Mouse (Mus musculus) thymus, postnatal 0 days (tissue): ENCODE data around the gene Gas1. TPM values are rescaled to one million over a fixed set of nuclear protein-coding genes. Genes with fewer than 3 reads are reported as not detected.

ENCODE experiments used
- DNase-seq: peaks from one replicate; pipeline ENCODE4 v3.0.0-alpha.2; 2015; ENCODE audit warnings: low spot score
- polyA plus RNA-seq: library from polyadenylated mRNA; unstranded; fragments of >200 nt; fragmentation: Nextera tagmentation; extraction: Ambion mirVana; gene quantifications from 2 replicates; pipeline ENCODE4 v1.2.1, GENCODE M21; 2015

The Gas1 gene
- polyA plus RNA-seq, 1 experiment from 2014 or later = 12.7 TPM

DNA sequence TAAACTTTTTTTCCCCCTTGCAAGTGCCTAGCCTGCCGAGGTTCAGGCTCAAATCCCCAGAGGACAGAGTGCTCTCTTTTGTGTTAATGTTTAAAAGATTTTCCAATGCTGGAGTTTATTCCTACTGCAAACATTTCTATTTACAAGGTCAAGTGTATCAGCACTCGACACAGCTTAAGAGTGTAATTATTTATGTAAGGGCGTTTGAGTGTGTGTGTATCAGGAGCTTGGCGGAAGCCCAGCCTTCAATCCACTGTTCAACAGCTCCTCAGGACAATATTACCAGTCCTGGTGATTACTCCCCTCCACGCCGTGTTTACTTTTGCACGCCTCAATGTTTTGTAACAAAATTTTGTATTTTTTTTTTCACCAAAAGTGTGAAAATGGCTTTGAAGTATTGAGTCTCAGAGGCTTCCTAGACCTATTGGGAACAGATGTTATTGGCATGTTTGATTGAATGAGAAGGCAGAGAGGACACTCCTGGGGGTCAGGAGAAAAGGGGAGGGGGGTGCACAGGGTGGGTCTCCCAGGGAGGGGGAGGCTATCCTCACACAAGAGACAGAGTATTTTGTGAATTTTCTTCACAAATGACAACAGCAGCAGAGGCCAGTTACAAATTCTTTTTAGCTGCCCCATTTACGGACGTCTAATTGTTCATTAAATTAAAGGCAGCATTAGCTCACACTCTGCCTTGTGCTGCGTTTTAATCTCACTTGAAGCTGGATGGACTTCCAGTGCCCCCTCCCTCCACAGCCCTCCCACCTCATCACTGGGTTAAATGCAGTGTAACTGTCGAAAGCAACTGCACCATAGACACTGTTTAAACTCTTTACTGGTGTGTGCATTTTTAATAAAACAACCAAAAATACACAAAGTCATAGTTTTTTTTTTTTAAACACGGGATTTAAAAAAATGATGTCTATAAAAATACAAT is 3.3 kb downstream of the Gas1 start:
- no peak for DNase-seq

DNA sequence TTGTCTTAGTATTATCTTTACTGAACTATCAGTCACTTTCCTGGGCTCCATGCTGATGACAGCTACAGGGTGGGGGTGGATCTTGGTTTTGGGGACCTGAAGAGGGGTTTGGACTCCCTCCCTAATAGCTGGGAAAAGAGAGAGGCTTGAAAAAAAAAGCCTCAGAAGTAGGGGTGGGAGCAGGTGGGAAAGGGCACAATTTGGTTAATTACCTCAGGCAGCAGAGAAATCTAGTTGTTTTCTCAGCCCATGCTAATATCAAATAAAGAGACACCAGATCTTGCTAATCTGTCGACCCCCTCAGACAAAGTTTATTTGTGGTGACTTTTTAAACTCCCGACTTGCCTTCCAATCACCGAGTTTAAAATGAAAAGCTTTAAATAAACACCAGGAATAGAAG is 4.0 kb downstream of the Gas1 start:
- DNase-seq = no peak

DNA sequence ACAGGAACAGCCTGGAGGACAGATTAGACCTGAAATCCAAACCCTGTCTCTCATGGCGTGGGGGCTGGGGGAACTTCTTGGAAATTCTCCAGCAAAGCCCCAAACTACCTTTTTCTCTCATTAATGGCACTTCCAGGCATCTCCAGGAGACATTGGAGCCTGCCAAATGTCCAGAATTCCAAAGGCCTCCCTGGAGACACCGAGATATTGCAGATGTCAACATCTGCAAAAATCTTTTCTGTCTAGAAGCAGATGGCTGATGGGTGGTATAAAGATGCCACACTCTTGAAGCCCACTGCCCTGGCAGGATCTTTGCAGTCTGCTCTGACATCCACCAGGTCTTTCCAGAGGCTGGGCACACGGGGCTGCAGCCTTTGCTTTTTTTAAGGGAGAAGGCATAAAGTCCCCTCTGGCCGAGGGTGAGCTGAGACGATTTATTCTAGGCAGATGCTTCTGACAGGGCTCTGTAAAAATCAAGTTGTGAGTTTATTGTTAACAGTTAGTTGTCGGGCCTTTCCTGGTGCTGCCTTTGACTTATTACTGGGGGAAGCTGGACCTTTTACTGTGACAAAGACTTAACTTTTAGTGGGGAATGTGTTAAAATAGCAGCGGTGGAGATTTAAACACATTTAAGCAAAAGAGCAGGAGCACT is 4.7 kb downstream of the Gas1 start:
- DNase-seq = no peak

DNA sequence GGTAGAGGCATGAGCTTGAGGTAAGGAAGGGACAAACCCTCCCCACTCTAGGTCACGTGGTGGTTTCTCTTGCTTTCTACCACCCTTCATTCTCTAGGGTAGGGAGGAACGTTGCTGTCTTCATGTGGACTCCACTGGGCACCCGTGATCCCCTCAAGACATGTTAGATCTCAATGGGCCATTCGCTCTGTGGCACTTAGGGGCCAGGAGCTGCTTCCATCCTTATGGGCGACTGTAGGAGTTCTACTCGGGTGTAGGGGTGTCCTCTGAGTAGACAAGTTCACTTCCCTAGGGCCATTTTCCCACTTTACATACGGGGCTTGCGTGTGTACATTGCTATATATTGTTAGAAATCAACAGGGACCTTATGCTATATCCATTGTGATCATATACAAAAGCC is 5.4 kb downstream of the Gas1 start:
- DNase-seq = no peak

DNA sequence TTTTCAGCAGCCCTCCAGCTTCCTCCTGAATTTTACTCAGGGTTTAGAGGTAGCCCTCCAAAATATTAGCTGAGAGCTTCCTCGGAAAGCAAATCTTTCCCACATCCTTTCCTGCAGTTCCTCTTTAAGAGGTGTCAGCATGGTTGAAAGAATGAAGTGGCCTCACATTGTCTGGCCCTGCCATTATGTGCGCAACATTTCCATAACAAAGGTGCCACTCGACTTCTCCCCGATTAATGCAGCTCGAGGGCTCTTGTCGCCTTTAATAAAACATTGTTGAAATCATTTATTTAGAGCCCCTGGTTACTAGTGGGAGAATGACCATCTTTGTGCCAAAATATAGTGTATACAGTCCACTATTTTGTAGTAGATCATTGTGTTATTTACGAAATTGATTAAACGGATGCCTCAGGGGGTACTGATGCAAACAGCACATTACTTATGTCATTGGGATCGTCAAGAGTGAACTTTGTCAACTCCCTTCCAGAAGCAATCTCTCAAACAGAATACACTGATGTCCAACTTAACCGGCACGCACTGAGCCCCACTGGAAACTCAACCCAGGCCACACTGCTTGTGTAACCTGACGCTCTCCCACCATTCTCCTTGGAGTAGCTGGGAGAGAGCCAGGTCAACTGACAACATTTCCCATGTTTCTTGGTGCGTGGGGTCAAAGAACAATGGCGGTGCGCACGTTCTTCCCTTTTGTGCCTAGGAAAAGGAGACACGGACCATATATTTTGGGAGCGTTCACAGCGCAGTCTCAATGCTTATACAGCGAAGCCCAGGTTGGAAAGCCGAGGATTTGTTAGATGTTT is 6.1 kb downstream of the Gas1 start:
- no peak for DNase-seq

DNA sequence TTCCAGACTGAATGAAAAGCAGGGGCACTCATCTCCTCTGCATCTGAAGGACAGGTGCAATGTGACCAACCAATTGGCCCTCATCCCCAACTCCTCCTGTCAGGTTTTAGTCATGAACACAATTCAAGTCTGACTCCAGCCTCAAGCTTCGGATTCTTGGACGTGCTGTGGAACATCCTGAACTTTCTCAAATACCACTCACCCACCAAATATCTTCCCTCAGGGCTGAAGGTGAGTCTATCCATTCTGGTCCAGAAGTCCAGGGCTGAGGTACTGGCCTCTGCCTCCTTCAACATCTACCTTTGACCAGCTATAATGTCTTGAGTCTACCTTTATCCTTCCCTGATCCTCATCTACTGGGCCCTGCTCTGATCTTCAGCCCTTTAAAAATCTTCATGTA is 8.1 kb downstream of the Gas1 start:
- no peak for DNase-seq

DNA sequence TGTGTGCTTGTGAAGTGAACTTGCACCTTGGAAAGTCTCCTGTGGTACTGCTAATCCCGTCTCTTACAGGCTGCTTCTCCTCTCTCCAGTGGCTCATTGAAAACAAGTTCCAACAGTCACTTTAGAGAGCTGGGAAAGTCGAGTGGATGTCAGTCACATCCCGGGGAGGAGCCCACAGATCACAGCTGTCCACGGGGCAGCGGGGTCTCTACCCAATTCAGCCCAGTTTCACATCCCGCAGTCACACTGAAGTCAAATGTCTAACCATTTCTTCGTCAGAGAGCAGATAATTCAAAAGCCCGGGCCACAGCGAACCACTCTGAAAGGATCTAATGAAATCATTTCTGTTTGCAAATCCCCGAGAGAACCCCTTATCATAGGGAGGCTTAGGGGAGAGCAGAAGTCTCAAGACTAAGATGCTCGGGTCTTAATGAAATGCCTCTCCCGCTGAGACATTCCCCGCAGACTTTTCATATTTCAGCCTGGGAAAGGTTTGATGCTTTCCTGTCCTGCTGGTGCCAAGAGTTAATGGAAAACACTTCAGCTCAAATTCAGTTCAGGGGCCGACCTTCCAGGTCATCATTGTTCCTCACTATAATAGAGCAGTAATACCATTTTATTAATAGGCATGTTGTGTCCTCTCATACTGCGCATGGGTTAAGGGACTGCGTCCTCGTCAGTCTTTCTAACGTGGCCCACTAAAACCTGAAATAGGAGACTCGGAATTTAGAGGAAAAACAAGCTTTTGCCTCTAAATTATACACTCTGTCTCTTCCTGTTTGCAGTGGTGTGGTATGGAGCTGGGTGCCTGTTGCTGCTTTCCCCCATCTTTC is 20.7 kb downstream of the Gas1 start:
- no peak for DNase-seq

DNA sequence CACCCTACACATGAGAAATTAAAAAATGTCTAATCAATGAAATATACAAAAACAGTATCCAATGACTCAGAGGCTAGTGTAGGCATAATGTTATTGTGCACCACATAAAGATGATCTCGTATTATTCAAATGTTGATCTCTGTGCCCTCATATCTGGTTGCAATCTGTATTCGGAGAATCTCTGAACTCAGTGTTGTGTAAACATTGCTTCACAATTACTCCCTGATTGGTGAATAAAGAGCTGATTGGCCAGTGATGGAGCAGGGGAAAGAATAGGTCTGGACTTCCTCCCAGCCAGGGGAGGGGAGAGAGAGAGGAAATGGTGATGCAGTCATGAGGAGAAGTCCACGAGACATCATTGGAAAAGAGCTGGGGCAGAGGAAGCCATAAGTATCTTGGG is 23.0 kb downstream of the Gas1 start:
- DNase-seq = no peak

DNA sequence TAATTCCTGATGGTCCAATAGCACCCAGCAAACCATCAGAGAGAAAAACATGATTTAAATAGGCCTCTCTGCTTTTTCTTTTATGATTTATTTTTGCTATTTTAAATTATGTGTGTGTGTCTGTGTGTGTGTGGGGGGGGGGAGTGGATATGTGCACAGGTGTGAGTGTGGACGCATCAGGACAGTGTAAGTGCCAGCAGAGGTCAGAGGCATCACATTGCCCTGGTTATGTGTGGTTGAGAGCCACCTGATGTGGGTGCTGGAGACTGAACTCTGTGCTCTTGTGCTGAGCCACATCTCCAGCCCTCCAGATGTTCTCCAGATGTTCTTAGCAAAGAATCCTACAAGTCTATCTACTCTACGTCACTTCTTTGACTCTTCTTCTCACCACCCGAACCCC is 28.9 kb downstream of the Gas1 start:
- no peak for DNase-seq

DNA sequence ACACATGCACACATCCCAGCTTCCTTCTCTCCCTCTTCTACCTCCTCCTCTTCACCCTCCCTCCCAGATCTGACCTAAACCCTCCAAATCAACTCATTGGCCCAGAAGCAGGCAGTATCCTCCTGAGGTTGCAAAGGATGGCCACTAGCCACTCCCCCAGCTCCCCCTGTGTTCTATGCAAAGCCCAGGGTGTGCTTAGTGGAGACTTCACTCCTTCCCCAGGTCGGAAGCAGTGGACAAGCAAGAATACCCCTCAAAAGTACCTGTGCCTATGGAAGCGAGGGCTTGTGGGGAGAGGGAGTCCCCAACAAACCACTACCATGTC is 29.3 kb downstream of the Gas1 start:
- DNase-seq = no peak

DNA sequence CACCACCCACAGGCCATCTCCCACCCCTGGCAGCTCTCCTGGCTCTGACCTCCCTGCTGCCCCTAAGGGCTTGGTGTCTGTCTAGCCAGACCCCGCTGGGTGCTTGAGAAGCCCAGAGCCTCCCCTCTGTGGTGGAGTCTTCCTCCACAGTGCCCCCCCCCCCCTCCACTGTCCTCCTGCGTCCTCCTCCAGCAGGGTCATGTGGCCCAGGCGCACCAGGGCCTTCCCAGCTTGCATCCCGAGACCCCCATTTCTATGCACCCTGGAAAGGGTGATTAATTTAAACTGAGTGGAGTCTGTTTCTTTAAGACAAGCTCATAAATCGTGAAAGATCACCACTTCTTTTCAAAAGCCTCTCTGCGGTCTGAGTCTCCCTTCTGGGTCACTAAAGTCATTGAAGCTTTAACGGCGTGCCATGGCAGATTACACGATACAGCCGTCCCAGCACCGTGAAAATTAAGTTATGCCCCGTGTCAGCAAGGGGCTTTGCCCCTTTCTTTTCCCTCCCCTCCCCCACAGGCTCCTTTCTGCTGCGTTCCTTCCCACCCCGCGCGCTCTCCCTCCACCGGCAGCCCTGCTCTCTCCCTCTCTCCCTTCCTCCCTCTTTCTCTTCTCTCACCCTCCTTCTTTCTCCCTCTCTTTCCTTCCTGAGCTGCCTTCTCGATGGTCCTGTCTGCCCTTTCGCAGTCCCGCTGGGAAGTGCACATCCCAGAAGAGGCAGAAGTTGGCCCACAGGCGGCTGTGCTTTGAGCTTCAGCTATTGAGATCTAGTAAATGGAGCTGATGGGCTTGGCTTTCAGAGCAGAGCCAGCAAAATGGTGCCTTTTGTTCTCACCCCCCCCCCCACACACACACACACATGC is 29.9 kb downstream of the Gas1 start:
- no peak for DNase-seq

DNA sequence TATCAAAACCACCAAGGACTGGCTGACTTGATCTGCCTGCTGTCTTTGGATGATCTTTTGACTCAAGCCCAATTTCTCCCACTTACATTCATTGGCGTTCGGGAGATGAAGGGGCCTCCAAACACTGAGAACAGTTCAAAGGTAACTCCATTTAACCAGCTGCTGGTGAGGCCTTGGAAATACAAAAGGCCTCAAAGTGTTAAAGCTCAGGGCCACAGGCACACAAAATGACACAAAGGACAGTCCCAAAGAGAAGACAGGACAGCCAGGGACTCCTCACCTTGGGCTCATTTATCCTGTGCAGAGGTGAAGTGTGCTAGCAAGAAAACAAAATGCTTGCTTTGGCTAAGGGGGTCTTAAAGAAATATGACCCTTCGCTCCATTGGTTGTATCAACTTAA is 30.9 kb downstream of the Gas1 start:
- DNase-seq = no peak

DNA sequence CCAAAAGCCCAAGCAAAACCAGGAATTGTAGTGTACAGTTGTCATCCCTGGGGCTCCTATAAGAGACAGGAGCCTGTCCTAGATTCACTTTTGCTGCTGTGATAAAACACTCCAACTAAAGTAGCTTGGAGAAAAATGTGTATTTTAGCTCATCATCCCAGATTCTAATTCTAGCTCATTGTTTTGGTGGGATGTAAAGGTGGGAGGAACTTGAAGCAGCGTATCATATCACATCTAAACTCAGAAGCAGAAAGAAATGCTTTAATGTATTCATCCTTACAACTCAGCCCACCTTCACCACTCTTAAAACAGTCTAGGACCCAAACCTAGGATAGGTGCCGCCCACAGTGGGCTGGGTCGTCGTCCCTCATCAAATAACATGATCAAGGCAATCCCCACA is 40.2 kb downstream of the Gas1 start:
- DNase-seq = no peak

DNA sequence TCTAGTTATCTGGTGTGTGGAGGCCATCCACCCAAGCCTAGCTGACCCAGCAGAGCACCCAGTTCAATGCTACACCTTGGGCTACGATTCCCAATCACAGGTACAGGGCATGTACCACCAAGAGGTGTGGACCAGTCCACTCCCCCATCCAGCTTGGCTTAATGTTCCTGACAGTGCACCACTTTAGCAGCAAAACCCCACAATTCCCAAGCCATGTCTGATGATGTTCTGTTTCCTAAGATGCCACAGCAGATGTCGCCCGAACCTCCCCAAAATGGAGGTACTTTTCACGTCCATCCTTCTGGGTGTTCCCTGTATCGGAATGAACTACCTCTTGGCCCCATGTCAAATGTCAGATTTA is 42.7 kb downstream of the Gas1 start:
- no peak for DNase-seq

DNA sequence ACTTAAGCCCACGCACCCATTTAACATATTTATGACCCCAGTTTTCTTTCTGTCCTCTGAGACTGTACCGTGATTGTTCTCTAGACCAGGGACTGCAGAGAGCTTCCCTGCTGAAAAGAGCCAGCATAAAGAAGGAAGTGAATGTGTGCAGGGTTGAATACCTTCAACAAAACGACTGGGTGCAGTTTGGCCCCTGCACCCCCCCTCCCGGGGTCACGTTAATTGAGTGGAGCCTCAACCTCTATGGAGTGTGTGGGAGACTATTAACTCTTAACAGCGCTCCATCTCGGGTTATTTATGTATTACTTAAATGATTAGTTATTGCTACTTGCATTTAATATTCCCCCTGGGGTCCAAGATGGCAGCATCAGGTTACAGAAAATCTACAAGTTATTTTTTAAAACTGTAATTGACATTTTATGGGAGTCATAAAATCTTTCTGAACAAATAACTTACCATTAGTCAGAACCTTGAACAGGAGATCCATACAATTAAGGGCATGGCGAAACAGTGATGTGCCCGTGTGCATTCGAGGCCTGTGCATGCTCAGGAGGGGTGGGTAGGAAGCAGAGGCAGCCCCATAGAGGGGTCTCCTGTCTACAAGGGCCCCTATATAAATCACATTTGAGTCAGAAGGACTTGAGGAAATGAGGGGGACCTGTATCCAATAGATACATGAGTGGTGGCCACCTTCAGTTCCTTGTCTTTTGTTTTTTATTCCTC is 43.3 kb downstream of the Gas1 start:
- no peak for DNase-seq

DNA sequence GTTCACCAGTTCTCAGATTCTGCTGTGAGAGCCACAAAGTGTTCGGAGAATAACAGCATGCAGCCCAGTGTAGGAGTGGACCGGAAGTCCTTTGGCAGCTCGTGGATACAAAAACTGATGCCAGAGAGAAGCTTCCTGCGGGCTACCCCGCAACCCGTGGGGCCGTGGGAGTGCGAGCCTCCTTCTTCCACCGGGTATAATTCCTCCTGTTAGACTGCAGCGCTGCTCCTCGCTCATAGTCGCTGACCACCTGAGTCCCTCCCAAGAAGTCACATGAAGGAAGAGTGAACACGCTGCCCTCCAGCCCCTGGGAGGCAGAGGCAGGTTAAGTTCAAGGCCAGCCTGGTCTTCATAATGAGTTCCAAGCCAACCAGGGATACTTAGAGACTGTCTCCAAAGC is 45.4 kb downstream of the Gas1 start:
- DNase-seq = no peak

DNA sequence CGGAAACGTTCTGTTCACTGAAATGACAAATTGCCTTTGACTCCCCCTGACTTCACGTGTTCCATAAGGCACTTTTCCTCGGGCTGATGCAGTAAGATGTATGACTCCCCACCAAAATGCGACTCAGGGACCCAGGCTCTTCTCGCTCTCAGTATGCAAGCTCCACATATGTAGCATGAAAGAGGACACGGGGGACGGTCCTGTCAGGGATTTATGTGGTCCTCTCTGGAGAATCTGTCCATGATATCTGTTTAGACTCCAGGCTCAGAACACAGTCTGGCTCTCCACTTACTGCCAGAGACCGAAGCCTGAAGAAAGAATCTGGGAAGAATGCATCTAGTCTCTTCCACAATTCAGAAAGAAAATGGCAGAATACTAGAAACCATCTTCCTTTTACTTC is 47.6 kb downstream of the Gas1 start:
- no peak for DNase-seq

DNA sequence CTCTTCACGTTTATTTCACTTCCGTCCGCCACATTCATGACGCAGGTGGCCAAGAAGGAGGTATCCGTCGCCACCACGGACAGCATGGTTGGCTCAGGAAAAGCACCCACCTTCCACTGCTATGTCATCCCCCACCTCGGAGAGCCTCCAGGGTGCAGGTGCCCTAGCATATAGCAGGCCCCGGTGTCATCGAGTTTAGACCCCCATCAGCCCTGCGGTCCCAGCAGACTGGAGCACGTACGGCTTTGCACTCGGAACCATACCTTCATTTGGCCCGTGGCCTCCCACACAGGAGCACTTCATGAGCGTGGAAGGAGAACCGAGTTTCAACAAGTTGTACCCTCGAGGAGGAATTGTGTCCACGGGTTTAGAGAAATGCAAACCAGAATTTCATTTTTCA is 50.8 kb downstream of the Gas1 start:
- DNase-seq = no peak

DNA sequence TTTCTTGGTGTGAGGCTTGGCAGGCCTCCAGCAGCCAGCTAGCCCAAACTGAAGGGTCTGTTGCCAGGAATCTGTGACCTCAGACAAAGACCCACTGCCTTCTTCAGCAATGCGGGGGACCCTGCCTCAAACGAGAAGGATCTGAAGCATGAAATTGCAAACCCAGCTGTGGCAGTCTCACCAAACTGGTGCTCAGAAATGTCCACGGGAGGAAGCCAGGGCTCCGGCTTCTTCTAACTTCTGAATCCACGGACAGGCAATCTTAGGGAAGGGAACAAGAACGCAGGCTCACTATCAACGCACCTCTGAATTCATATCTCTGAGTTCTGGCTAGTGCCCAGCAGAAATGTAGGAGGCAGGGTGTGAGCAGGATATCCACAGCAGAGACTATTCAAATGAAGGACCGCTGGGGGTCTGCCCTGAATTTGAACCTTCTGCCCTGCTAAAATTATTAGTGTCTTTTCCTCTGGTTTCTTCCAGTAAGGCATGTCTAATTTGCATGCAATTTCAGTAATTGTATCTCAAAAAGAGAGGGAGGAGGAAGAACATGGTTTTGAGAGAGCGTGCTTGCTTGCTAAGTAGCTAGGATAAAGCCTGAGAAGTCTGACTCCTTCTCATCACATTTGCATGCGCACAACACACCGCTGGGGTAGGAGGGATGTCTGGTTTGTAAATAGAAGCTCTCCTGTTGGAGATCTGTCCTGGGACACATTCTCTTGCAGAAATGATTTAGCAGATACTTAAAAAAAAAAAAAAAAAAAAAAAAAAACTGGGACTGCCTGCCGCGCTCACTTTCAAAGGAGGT is 51.5 kb downstream of the Gas1 start:
- DNase-seq = no peak
